Mouse (Mus musculus) hindbrain, embryonic 12.5 days (tissue): ENCODE data around the gene H2-M5. TPM values are rescaled to one million over a fixed set of nuclear protein-coding genes. Genes with fewer than 3 reads are reported as not detected.

Experiments used
- ATAC-seq: fragments of 200-750 bp; cut with Nextera tagmentation; 2 replicates; pipeline ENCODE4 v1.8.0; 2017; ENCODE audit warnings: moderate TSS enrichment; ENCODE audit not compliant: low FRiP score
- H3K27ac ChIP-seq: fragments of 300-500 bp; sonication (generic); 2 replicates; pipeline ENCODE4 v1.5.1; 2016; ENCODE audit warnings: mild to moderate bottlenecking
- H3K27me3 ChIP-seq: fragments of 300-500 bp; sonication (generic); 2 replicates; pipeline ENCODE4 v1.6.1; 2016; ENCODE audit warnings: mild to moderate bottlenecking
- H3K36me3 ChIP-seq: fragments of 300-500 bp; sonication (generic); 2 replicates; pipeline ENCODE4 v1.6.1; 2016; ENCODE audit warnings: mild to moderate bottlenecking
- H3K4me1 ChIP-seq: fragments of 300-500 bp; sonication (generic); 2 replicates; pipeline ENCODE4 v1.6.1; 2016
- H3K4me2 ChIP-seq: fragments of 300-500 bp; sonication (generic); replicated peaks from 2 replicates; pipeline ENCODE4 v1.6.1; 2016; ENCODE audit warnings: mild to moderate bottlenecking
- H3K4me3 ChIP-seq: fragments of 300-500 bp; sonication (generic); 2 replicates; pipeline ENCODE4 v1.5.1; 2016; ENCODE audit warnings: mild to moderate bottlenecking
- H3K9ac ChIP-seq: fragments of 300-500 bp; sonication (generic); 2 replicates; pipeline ENCODE4 v1.6.1; 2016; ENCODE audit warnings: mild to moderate bottlenecking, moderate library complexity
- H3K9me3 ChIP-seq: fragments of 300-500 bp; sonication (generic); replicated peaks from 2 replicates; pipeline ENCODE4 v1.6.1; 2016; ENCODE audit warnings: mild to moderate bottlenecking
- WGBS: fragments of 180-500 bp; shearing (Covaris S2); methylation state at CpG from one replicate; pipeline ENCODE4 v1.1.7; 2016; 5-methylcytosine and 5-hydroxymethylcytosine counted together
- polyA plus RNA-seq: library from polyadenylated mRNA; unstranded; fragments of >200 nt; fragmentation: Nextera tagmentation; extraction: Ambion mirVana; gene quantifications from 2 replicates; pipeline ENCODE4 v1.2.1, GENCODE M21; 2016

The H2-M5 gene
- polyA plus RNA-seq, 1 experiment from 2014 or later: 2.3 TPM

- Histone ChIP-seq H3K36me3 (0 out of 2 replicates have a peak, but pooled peaks cover 3% of the 10 kb centered on the region), H3K27ac (peak overlapping the region; percentile 74; the same call in 1 of the 2 replicates), H3K4me3 (peak overlapping the region; percentile 70), H3K9me3 (no peaks in the 10 kb centered on the region), H3K4me1 (peaks cover 12% of the 10 kb centered on the region), H3K9ac (peak overlapping the region; percentile 78), H3K4me2 (peak overlapping the region; percentile 73), H3K27me3 (no peaks in the 10 kb centered on the region)
- 13% methylated on average over 12 of the region's 12 CpGs for WGBS
- no peak; the same call in 1 of the 2 replicates for ATAC-seq
These were observed 30.5 kb downstream of the H2-M5 start for GRCm38 (mm10) chr17:36958884-36959283.

GRCm38 (mm10) chr17:36957999-36958743 is 31.2 kb downstream of the H2-M5 start, which contains the start of the genes Znrd1 and Znrd1as:
Gene Znrd1, minus strand, starts transcription at chr17:36958559.
Gene Znrd1as, plus strand, starts transcription at chr17:36958592.
- Histone ChIP-seq H3K9ac (peak within 1 kb of the TSS; percentile 78), H3K9me3 (no peaks in the 10 kb centered on the region), H3K27ac (peak within 1 kb of the TSS; percentile 74), H3K4me1 (peaks cover 12% of the 10 kb centered on the region), H3K36me3 (0 out of 2 replicates have a peak, but pooled peaks cover 5% of the 10 kb centered on the region), H3K4me2 (peak within 1 kb of the TSS; percentile 73), H3K27me3 (no peaks in the 10 kb centered on the region), H3K4me3 (peak within 1 kb of the TSS; percentile 70)
- WGBS: under 1% methylated on average over 46 of the region's 46 CpGs
- peak; percentile 97 for ATAC-seq

GRCm38 (mm10) chr17:36953062-36953461 is 36.3 kb downstream of the H2-M5 start:
- H3K9ac ChIP-seq: no peak overlapping the region
- ATAC-seq: no peak
- 81% methylated on average over 1 of the region's 1 CpGs for WGBS

GRCm38 (mm10) chr17:36952631-36953030 is 36.7 kb downstream of the H2-M5 start:
- WGBS: 95% methylated on average over 2 of the region's 2 CpGs
- H3K4me2 ChIP-seq: no peak overlapping the region
- peaks cover 13% of the 10 kb centered on the region for H3K4me1 ChIP-seq
- H3K27ac ChIP-seq: no peak overlapping the region
- ATAC-seq: no peak
- H3K27me3 ChIP-seq: no peaks in the 10 kb centered on the region
- H3K4me3 ChIP-seq: no peak overlapping the region
- peaks cover 16% of the 10 kb centered on the region for H3K36me3 ChIP-seq
- H3K9ac ChIP-seq: no peak overlapping the region
- no peaks in the 10 kb centered on the region for H3K9me3 ChIP-seq

More at GRCm38 (mm10) chr17:36953062-36953461, 36.3 kb downstream of the H2-M5 start:
- Histone ChIP-seq H3K27me3 (no peaks in the 10 kb centered on the region), H3K9me3 (no peaks in the 10 kb centered on the region), H3K4me3 (no peak overlapping the region), H3K4me2 (no peak overlapping the region), H3K36me3 (peaks cover 16% of the 10 kb centered on the region), H3K4me1 (peaks cover 15% of the 10 kb centered on the region), H3K27ac (no peak overlapping the region)

- peak within 1 kb of the TSS; percentile 60 for H3K4me3 ChIP-seq
- peaks cover 16% of the 10 kb centered on the region for H3K36me3 ChIP-seq
These were observed 38.1 kb downstream of the H2-M5 start, which contains the start of gene Ppp1r11 for GRCm38 (mm10) chr17:36950981-36951947. Gene Ppp1r11, minus strand, starts transcription at chr17:36951741.

GRCm38 (mm10) chr17:36949265-36949664 is 40.1 kb downstream of the H2-M5 start:
- Histone ChIP-seq H3K27me3 (peaks cover 22% of the 10 kb centered on the region), H3K4me2 (no peak overlapping the region), H3K4me1 (peaks cover 19% of the 10 kb centered on the region), H3K9me3 (no peaks in the 10 kb centered on the region), H3K27ac (no peak overlapping the region), H3K36me3 (peaks cover 13% of the 10 kb centered on the region), H3K4me3 (no peak overlapping the region), H3K9ac (no peak overlapping the region)
- 91% methylated on average over 8 of the region's 8 CpGs for whole genome bisulfite sequencing
- ATAC-seq: no peak

More at GRCm38 (mm10) chr17:36950981-36951947, 38.1 kb downstream of the H2-M5 start, which contains the start of gene Ppp1r11:
- H3K27me3 ChIP-seq: peaks cover 2% of the 10 kb centered on the region; the same call in 1 of the 2 replicates
- peak within 1 kb of the TSS; percentile 88 for H3K27ac ChIP-seq
- peak within 1 kb of the TSS; percentile 74 for H3K9ac ChIP-seq
- no peaks in the 10 kb centered on the region for H3K9me3 ChIP-seq
- ATAC-seq: peak; percentile 95
- 2% methylated on average over 36 of the region's 36 CpGs for WGBS
- peaks cover 14% of the 10 kb centered on the region for H3K4me1 ChIP-seq
- H3K4me2 ChIP-seq: peak within 1 kb of the TSS; percentile 74

GRCm38 (mm10) chr17:36948286-36948685 is 41.1 kb downstream of the H2-M5 start:
- no peaks in the 10 kb centered on the region for H3K9me3 ChIP-seq
- no peak overlapping the region for H3K4me3 ChIP-seq
- ATAC-seq: no peak
- H3K36me3 ChIP-seq: peaks cover 12% of the 10 kb centered on the region
- 91% methylated on average over 1 of the region's 1 CpGs for WGBS
- H3K27me3 ChIP-seq: peaks cover 31% of the 10 kb centered on the region
- H3K4me2 ChIP-seq: no peak overlapping the region
- H3K4me1 ChIP-seq: peaks cover 23% of the 10 kb centered on the region
- H3K9ac ChIP-seq: no peak overlapping the region
- no peak overlapping the region for H3K27ac ChIP-seq

GRCm38 (mm10) chr17:36947051-36947819 is 42.1 kb downstream of the H2-M5 start:
- Histone ChIP-seq H3K9ac (peak overlapping the region; percentile 70), H3K9me3 (no peaks in the 10 kb centered on the region), H3K4me1 (peaks cover 30% of the 10 kb centered on the region), H3K4me2 (peak overlapping the region; percentile 87), H3K36me3 (peaks cover 12% of the 10 kb centered on the region), H3K27ac (peak overlapping the region; percentile 35; the same call in 1 of the 2 replicates), H3K4me3 (peak overlapping the region; percentile 45), H3K27me3 (peaks cover 42% of the 10 kb centered on the region)
- peak; percentile 57 for ATAC-seq
- 2% methylated on average over 62 of the region's 62 CpGs for WGBS

GRCm38 (mm10) chr17:36944121-36944775 is 45.1 kb downstream of the H2-M5 start:
- no peak overlapping the region for H3K4me3 ChIP-seq
- ATAC-seq: no peak
- WGBS: 24% methylated on average over 9 of the region's 9 CpGs
- H3K9ac ChIP-seq: no peak overlapping the region
- peaks cover 62% of the 10 kb centered on the region for H3K27me3 ChIP-seq
- H3K4me1 ChIP-seq: peaks cover 21% of the 10 kb centered on the region
- H3K9me3 ChIP-seq: no peaks in the 10 kb centered on the region
- peaks cover 6% of the 10 kb centered on the region for H3K36me3 ChIP-seq
- no peak overlapping the region for H3K27ac ChIP-seq
- H3K4me2 ChIP-seq: no peak overlapping the region

- WGBS: 23% methylated on average over 5 of the region's 5 CpGs
- Histone ChIP-seq H3K9me3 (no peaks in the 10 kb centered on the region), H3K36me3 (peaks cover under 1% of the 10 kb centered on the region; the same call in 1 of the 2 replicates), H3K9ac (no peak overlapping the region), H3K27me3 (peaks cover 64% of the 10 kb centered on the region), H3K4me3 (no peak overlapping the region), H3K4me2 (peak overlapping the region; percentile 66; the same call in 1 of the 2 replicates), H3K4me1 (peaks cover 21% of the 10 kb centered on the region), H3K27ac (no peak overlapping the region)
- ATAC-seq: no peak
These were observed 45.6 kb downstream of the H2-M5 start for GRCm38 (mm10) chr17:36943691-36944090.
